Mouse (Mus musculus): ENCODE measurements at regions not wholly inside any gene's neighbourhood (a gene's known extent, or its start where the extent isn't known, plus 50 kb on each side); places are given as distances from the start of the nearest gene placed in this dataset.

- DNase-seq, result no peak
Observed at GRCm38 (mm10) chr7:135818298-135818697, 102.1 kb upstream of the Mki67 start.

- DNase-seq, result no peak
Observed at GRCm38 (mm10) chr7:135823884-135824750, 108.0 kb upstream of the Mki67 start.

GRCm38 (mm10) chr7:135829246-135829645 is 113.1 kb upstream of the Mki67 start:
- DNase-seq, result no peak

- DNase-seq, result no peak
Observed at GRCm38 (mm10) chr7:135833425-135833824, 117.3 kb upstream of the Mki67 start.

- peak; percentile 81 for DNase-seq
Observed at GRCm38 (mm10) chr7:135836808-135837733, 120.9 kb upstream of the Mki67 start.

- DNase-seq, result no peak
Observed at GRCm38 (mm10) chr7:135844018-135844417, 127.9 kb upstream of the Mki67 start.

- DNase-seq, result no peak
Observed at GRCm38 (mm10) chr7:135847304-135847703, 131.1 kb upstream of the Mki67 start.

- DNase-seq, result no peak
Observed at GRCm38 (mm10) chr7:135848170-135848569, 132.0 kb upstream of the Mki67 start.

- DNase-seq, result no peak
Observed at GRCm38 (mm10) chr7:135848833-135849232, 132.7 kb upstream of the Mki67 start.

- DNase-seq, result peak; percentile 47
Observed at GRCm38 (mm10) chr7:135853127-135853813, 137.1 kb upstream of the Mki67 start.

GRCm38 (mm10) chr7:135853814-135854324 is 137.7 kb upstream of the Mki67 start:
- no peak for DNase-seq

- no peak for DNase-seq
Observed at GRCm38 (mm10) chr7:135860288-135860687, 144.1 kb upstream of the Mki67 start.

GRCm38 (mm10) chr7:135860741-135861408 is 144.7 kb upstream of the Mki67 start:
- DNase-seq, result peak; percentile 50

GRCm38 (mm10) chr7:135861409-135861805 is 145.2 kb upstream of the Mki67 start:
- DNase-seq, result peak; percentile 37

- peak; percentile 29 for DNase-seq
Observed at GRCm38 (mm10) chr7:135863581-135864426, 147.6 kb upstream of the Mki67 start.

GRCm38 (mm10) chr7:135870981-135871380 is 154.8 kb upstream of the Mki67 start:
- peak; percentile 30 for DNase-seq

GRCm38 (mm10) chr7:135877091-135877874 is 161.1 kb upstream of the Mki67 start:
- no peak for DNase-seq

GRCm38 (mm10) chr7:135878750-135879149 is 162.6 kb upstream of the Mki67 start:
- DNase-seq, result peak; percentile 24

GRCm38 (mm10) chr7:135880446-135880845 is 164.3 kb upstream of the Mki67 start:
- no peak for DNase-seq

- DNase-seq, result no peak
Observed at GRCm38 (mm10) chr7:135882306-135882705, 166.1 kb upstream of the Mki67 start.
